Mouse (Mus musculus): ENCODE measurements around the gene Slc30a7. TPM values are rescaled to one million over a fixed set of nuclear protein-coding genes. Genes with fewer than 3 reads are reported as not detected.

Gene Slc30a7
- 16.1 and 16.8 TPM in 2 replicates for polyA plus RNA-seq (2015; fragmentation: Nextera tagmentation; extraction: Ambion mirVana)

GRCm38 (mm10) chr3:116006978-116007940 lies at the start of gene Slc30a7, which contains the start of gene Extl2:
Gene Slc30a7 (minus strand): TSS chr3:116007406.
Gene Extl2 (plus strand): TSS chr3:116007462.
- Histone ChIP-seq H3K27me3 (replicated peaks) (no peaks in the 10 kb centered on the region), H3K27ac (peak within 1 kb of the TSS; percentile 88), H3K9me3 (no peaks in the 10 kb centered on the region), H3K36me3 (replicated peaks) (no peaks in the 10 kb centered on the region; the same call in 1 of the 2 replicates), H3K4me1 (peaks cover 39% of the 10 kb centered on the region), H3K4me3 (peak within 1 kb of the TSS; percentile 98), H3K9ac (peak within 1 kb of the TSS; percentile 93), H3K4me2 (peak within 1 kb of the TSS; percentile 66)
- ATAC-seq (replicated peaks), result peak; percentile 94
- under 1% methylated on average over 67 of the region's 67 CpGs for WGBS

GRCm38 (mm10) chr3:116047034-116047433 lies 39.8 kb upstream of the Slc30a7 start:
- H3K27ac ChIP-seq, result peak overlapping the region; percentile 32; the same call in 1 of the 2 replicates
- no peaks in the 10 kb centered on the region for H3K4me1 ChIP-seq
- H3K9ac ChIP-seq, result no peak overlapping the region
- 20% methylated on average over 5 of the region's 5 CpGs for WGBS
- no peak overlapping the region for H3K4me2 ChIP-seq
- H3K27me3 ChIP-seq (replicated peaks), result no peaks in the 10 kb centered on the region
- H3K9me3 ChIP-seq, result no peaks in the 10 kb centered on the region
- ATAC-seq (replicated peaks), result peak; percentile 69; the same call in 1 of the 2 replicates
- no peak overlapping the region for H3K4me3 ChIP-seq
- no peaks in the 10 kb centered on the region for H3K36me3 ChIP-seq (replicated peaks)

GRCm38 (mm10) chr3:116046000-116046399 lies 38.8 kb upstream of the Slc30a7 start:
- Histone ChIP-seq H3K36me3 (replicated peaks) (no peaks in the 10 kb centered on the region), H3K4me2 (no peak overlapping the region), H3K9me3 (no peaks in the 10 kb centered on the region), H3K4me3 (no peak overlapping the region), H3K27ac (no peak overlapping the region), H3K4me1 (no peaks in the 10 kb centered on the region), H3K27me3 (replicated peaks) (no peaks in the 10 kb centered on the region), H3K9ac (no peak overlapping the region)
- 87% methylated on average over 2 of the region's 2 CpGs for WGBS
- no peak for ATAC-seq (replicated peaks)

GRCm38 (mm10) chr3:116040776-116041175 lies 33.6 kb upstream of the Slc30a7 start:
- no peaks in the 10 kb centered on the region for H3K36me3 ChIP-seq (replicated peaks)
- H3K4me3 ChIP-seq, result no peak overlapping the region
- 85% methylated on average over 3 of the region's 3 CpGs for WGBS
- H3K4me1 ChIP-seq, result no peaks in the 10 kb centered on the region
- no peaks in the 10 kb centered on the region for H3K9me3 ChIP-seq
- H3K27me3 ChIP-seq (replicated peaks), result no peaks in the 10 kb centered on the region
- no peak overlapping the region for H3K4me2 ChIP-seq
- no peak for ATAC-seq (replicated peaks)
- no peak overlapping the region for H3K27ac ChIP-seq
- H3K9ac ChIP-seq, result no peak overlapping the region

- Histone ChIP-seq H3K9ac (no peak overlapping the region), H3K27me3 (replicated peaks) (no peaks in the 10 kb centered on the region; the same call in 1 of the 2 replicates), H3K4me2 (no peak overlapping the region), H3K4me1 (no peaks in the 10 kb centered on the region), H3K36me3 (replicated peaks) (no peaks in the 10 kb centered on the region), H3K9me3 (no peaks in the 10 kb centered on the region), H3K27ac (no peak overlapping the region), H3K4me3 (no peak overlapping the region)
- ATAC-seq (replicated peaks), result peak; percentile 67; the same call in 1 of the 2 replicates
- WGBS, result 60% methylated on average over 3 of the region's 3 CpGs
Measured at GRCm38 (mm10) chr3:116033871-116034222, 26.6 kb upstream of the Slc30a7 start.

GRCm38 (mm10) chr3:116033218-116033870 lies 26.1 kb upstream of the Slc30a7 start:
- 57% methylated on average over 6 of the region's 6 CpGs for WGBS
- Histone ChIP-seq H3K4me2 (no peak overlapping the region), H3K27me3 (replicated peaks) (no peaks in the 10 kb centered on the region; the same call in 1 of the 2 replicates), H3K9me3 (no peaks in the 10 kb centered on the region), H3K36me3 (replicated peaks) (no peaks in the 10 kb centered on the region), H3K4me1 (no peaks in the 10 kb centered on the region), H3K27ac (no peak overlapping the region), H3K9ac (no peak overlapping the region), H3K4me3 (no peak overlapping the region)
- peak; percentile 53 for ATAC-seq (replicated peaks)

- Histone ChIP-seq H3K9ac (no peak overlapping the region), H3K27ac (no peak overlapping the region), H3K4me3 (no peak overlapping the region), H3K4me2 (no peak overlapping the region), H3K36me3 (replicated peaks) (0 out of 2 replicates have a peak, but pooled peaks cover 4% of the 10 kb centered on the region), H3K27me3 (replicated peaks) (no peaks in the 10 kb centered on the region; the same call in 1 of the 2 replicates), H3K9me3 (no peaks in the 10 kb centered on the region), H3K4me1 (no peaks in the 10 kb centered on the region)
- ATAC-seq (replicated peaks), result peak; percentile 48
- 72% methylated on average over 11 of the region's 11 CpGs for WGBS
Measured at GRCm38 (mm10) chr3:116030152-116030788, 23.1 kb upstream of the Slc30a7 start.

GRCm38 (mm10) chr3:116026996-116027395 lies 19.8 kb upstream of the Slc30a7 start:
- Histone ChIP-seq H3K27ac (no peak overlapping the region), H3K4me2 (no peak overlapping the region), H3K4me3 (no peak overlapping the region), H3K27me3 (replicated peaks) (no peaks in the 10 kb centered on the region), H3K9ac (no peak overlapping the region), H3K9me3 (no peaks in the 10 kb centered on the region), H3K36me3 (replicated peaks) (0 out of 2 replicates have a peak, but pooled peaks cover 4% of the 10 kb centered on the region), H3K4me1 (peaks cover 2% of the 10 kb centered on the region; the same call in 1 of the 2 replicates)
- no peak for ATAC-seq (replicated peaks)
- WGBS, result 91% methylated on average over 20 of the region's 20 CpGs

- Histone ChIP-seq H3K27ac (no peak overlapping the region), H3K27me3 (replicated peaks) (no peaks in the 10 kb centered on the region), H3K9ac (no peak overlapping the region), H3K9me3 (no peaks in the 10 kb centered on the region), H3K36me3 (replicated peaks) (0 out of 2 replicates have a peak, but pooled peaks cover 4% of the 10 kb centered on the region), H3K4me2 (no peak overlapping the region), H3K4me1 (peaks cover 2% of the 10 kb centered on the region; the same call in 1 of the 2 replicates), H3K4me3 (no peak overlapping the region)
- WGBS, result 84% methylated on average over 10 of the region's 10 CpGs
- no peak for ATAC-seq (replicated peaks)
Measured at GRCm38 (mm10) chr3:116025701-116026100, 18.5 kb upstream of the Slc30a7 start.

GRCm38 (mm10) chr3:116024669-116025068 lies 17.5 kb upstream of the Slc30a7 start:
- no peaks in the 10 kb centered on the region for H3K27me3 ChIP-seq (replicated peaks)
- no peaks in the 10 kb centered on the region for H3K9me3 ChIP-seq
- H3K4me3 ChIP-seq, result no peak overlapping the region
- ATAC-seq (replicated peaks), result no peak
- 0 out of 2 replicates have a peak, but pooled peaks cover 4% of the 10 kb centered on the region for H3K36me3 ChIP-seq (replicated peaks)
- peaks cover 2% of the 10 kb centered on the region; the same call in 1 of the 2 replicates for H3K4me1 ChIP-seq
- H3K27ac ChIP-seq, result no peak overlapping the region
- H3K4me2 ChIP-seq, result no peak overlapping the region
- no peak overlapping the region for H3K9ac ChIP-seq
- WGBS, result 86% methylated on average over 5 of the region's 5 CpGs

GRCm38 (mm10) chr3:116024236-116024635 lies 17.0 kb upstream of the Slc30a7 start:
- Histone ChIP-seq H3K9ac (no peak overlapping the region), H3K4me3 (no peak overlapping the region), H3K4me2 (no peak overlapping the region), H3K27ac (no peak overlapping the region), H3K4me1 (peaks cover 2% of the 10 kb centered on the region; the same call in 1 of the 2 replicates), H3K9me3 (no peaks in the 10 kb centered on the region), H3K36me3 (replicated peaks) (0 out of 2 replicates have a peak, but pooled peaks cover 4% of the 10 kb centered on the region), H3K27me3 (replicated peaks) (no peaks in the 10 kb centered on the region)
- WGBS, result 91% methylated on average over 12 of the region's 12 CpGs
- no peak for ATAC-seq (replicated peaks)

All from midbrain, embryonic 15.5 days (tissue).